Mouse (Mus musculus) small intestine, adult 2 months (tissue): ENCODE measurements at regions not wholly inside any gene's neighbourhood (a gene's known extent, or its start where the extent isn't known, plus 50 kb on each side); places are given as distances from the start of the nearest gene placed in this dataset.

Source experiments
- CTCF ChIP-seq: fragments of 200-500 bp; IDR thresholded peaks from 2 replicates; pipeline ENCODE4 v1.5.1; 2012; ENCODE audit warnings: low read depth, mild to moderate bottlenecking, control low read depth, inconsistent platforms, low read length, moderate library complexity, mixed read lengths; ENCODE audit not compliant: insufficient replicate concordance, insufficient read length; ENCODE audit errors: extremely low read depth
- POLR2A ChIP-seq: fragments of 200-500 bp; IDR thresholded peaks from 2 replicates; pipeline ENCODE4 v1.6.1; 2012; ENCODE audit warnings: low read depth, mild to moderate bottlenecking, control low read depth, inconsistent platforms, low read length, moderate library complexity

- no peak for TF ChIP-seq CTCF
- TF ChIP-seq POLR2A = no peak
These were observed 178.1 kb downstream of the Utp6 start for GRCm38 (mm10) chr11:79784071-79784470.
